Mouse (Mus musculus) limb, embryonic 11.5 days (tissue): ENCODE data around the gene Olfr703. TPM values are rescaled to one million over a fixed set of nuclear protein-coding genes. Genes with fewer than 3 reads are reported as not detected.

Experiments used
- ATAC-seq: fragments of 200-750 bp; cut with Nextera tagmentation; 2 replicates; pipeline ENCODE4 v1.8.0; 2017; ENCODE audit warnings: low read depth; ENCODE audit not compliant: insufficient number of reproducible peaks, low FRiP score, low TSS enrichment
- DNase-seq: peaks from one replicate; pipeline ENCODE4 v3.0.0-alpha.2; 2015; ENCODE audit warnings: low spot score
- H3K27ac ChIP-seq: fragments of 300-500 bp; sonication (generic); replicated peaks from 2 replicates; pipeline ENCODE4 v1.5.1; 2014; ENCODE audit warnings: low read depth, mild to moderate bottlenecking, low read length
- H3K27me3 ChIP-seq: fragments of 300-500 bp; sonication (generic); 2 replicates; pipeline ENCODE4 v1.6.1; 2014; ENCODE audit warnings: mild to moderate bottlenecking, low read length, mixed read lengths; ENCODE audit not compliant: control insufficient read depth, insufficient read depth
- H3K36me3 ChIP-seq: fragments of 300-500 bp; sonication (generic); 2 replicates; pipeline ENCODE4 v1.6.1; 2014; ENCODE audit warnings: mild to moderate bottlenecking, low read length, moderate library complexity, mixed read lengths; ENCODE audit not compliant: control insufficient read depth, insufficient read depth
- H3K4me1 ChIP-seq: fragments of 300-500 bp; sonication (generic); 2 replicates; pipeline ENCODE4 v1.6.1; 2014; ENCODE audit warnings: low read length, mixed read lengths; ENCODE audit not compliant: control insufficient read depth, insufficient read depth
- H3K4me2 ChIP-seq: fragments of 300-500 bp; sonication (generic); 2 replicates; pipeline ENCODE4 v1.6.1; 2014; ENCODE audit warnings: low read depth, mild to moderate bottlenecking, moderate library complexity; ENCODE audit not compliant: severe bottlenecking
- H3K4me3 ChIP-seq: fragments of 300-500 bp; sonication (generic); 2 replicates; pipeline ENCODE4 v1.5.1; 2014; ENCODE audit warnings: low read depth, low read length
- H3K9ac ChIP-seq: fragments of 300-500 bp; sonication (generic); 2 replicates; pipeline ENCODE4 v1.6.1; 2014; ENCODE audit warnings: mild to moderate bottlenecking, low read length
- H3K9me3 ChIP-seq: fragments of 300-500 bp; sonication (generic); 2 replicates; pipeline ENCODE4 v1.6.1; 2016; ENCODE audit warnings: low read length; ENCODE audit not compliant: control insufficient read depth
- WGBS: fragments of 180-500 bp; shearing (Covaris S2); extraction: QIAGEN DNeasy Blood & Tissue Kit; methylation state at CpG from one replicate; pipeline ENCODE4 v1.1.7; 2014; 5-methylcytosine and 5-hydroxymethylcytosine counted together
- polyA plus RNA-seq: library from polyadenylated mRNA; unstranded; fragments of >200 nt; fragmentation: Nextera tagmentation; extraction: Ambion mirVana; gene quantifications from 2 replicates; pipeline ENCODE4 v1.2.1, GENCODE M21; 2014

The Olfr703 gene
- polyA plus RNA-seq, result not detected in 2 replicates

DNA sequence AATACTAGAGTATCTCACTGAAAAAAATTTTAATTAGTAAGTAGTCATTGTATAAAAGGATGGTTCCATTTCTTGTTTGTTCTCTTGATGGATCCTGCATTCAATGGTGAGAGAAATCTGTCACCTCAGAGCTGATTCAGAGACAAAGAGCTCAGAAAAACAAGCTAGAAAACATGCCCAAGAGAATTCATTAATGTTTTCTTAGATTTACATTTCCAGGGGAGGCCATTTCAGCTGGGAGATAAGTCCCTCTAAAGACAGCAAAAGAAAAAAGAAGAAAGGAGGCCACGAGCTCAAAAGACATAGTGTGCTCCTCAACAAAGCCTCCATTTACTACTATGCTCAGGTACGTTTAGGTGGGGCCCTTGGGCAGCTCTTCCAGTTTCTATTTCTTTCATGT is at the start of gene Olfr703:
Gene Olfr703, plus strand, starts transcription at position 301 of the 400 bp plus-strand sequence.
- Histone ChIP-seq H3K4me1 (no peaks in the 10 kb centered on the region), H3K9ac (no peak within 1 kb of the TSS), H3K36me3 (no peaks in the 10 kb centered on the region), H3K4me2 (no peak within 1 kb of the TSS), H3K27me3 (no peaks in the 10 kb centered on the region), H3K27ac (no peak within 1 kb of the TSS), H3K9me3 (no peaks in the 10 kb centered on the region), H3K4me3 (no peak within 1 kb of the TSS)
- no peak for DNase-seq
- 68% methylated on average over 2 of the region's 2 CpGs for WGBS
- no peak for ATAC-seq

DNA sequence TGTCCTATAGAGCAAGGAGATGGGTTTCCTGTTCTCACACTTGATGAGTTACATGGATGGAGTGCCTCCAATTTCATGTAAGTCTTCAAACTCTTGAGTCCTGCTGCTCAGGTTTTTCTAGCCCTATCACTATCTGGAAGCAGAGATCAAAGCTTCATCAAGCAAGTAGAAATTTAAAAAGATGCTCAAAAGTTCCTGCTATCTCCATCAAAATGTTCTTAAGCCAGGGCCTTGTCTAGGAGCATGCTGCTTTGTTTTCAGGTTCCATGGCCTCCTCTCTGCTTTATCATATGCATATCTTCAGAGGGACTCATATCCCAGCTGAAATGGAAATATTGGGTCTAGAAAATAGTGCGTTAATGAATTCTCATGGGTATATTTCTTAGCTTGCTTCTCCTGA is 34.4 kb upstream of the Olfr703 start, which contains the start of gene Olfr700:
Gene Olfr700, minus strand, starts transcription at position 101 of the 400 bp plus-strand sequence.
- Histone ChIP-seq H3K4me2 (no peak within 1 kb of the TSS), H3K36me3 (no peaks in the 10 kb centered on the region), H3K4me3 (no peak within 1 kb of the TSS), H3K27ac (no peak within 1 kb of the TSS), H3K27me3 (no peaks in the 10 kb centered on the region), H3K9me3 (no peaks in the 10 kb centered on the region), H3K4me1 (no peaks in the 10 kb centered on the region), H3K9ac (no peak within 1 kb of the TSS)
- ATAC-seq (no peak), DNase-seq (no peak)
- WGBS, result 96% methylated on average over 1 of the region's 1 CpGs

DNA sequence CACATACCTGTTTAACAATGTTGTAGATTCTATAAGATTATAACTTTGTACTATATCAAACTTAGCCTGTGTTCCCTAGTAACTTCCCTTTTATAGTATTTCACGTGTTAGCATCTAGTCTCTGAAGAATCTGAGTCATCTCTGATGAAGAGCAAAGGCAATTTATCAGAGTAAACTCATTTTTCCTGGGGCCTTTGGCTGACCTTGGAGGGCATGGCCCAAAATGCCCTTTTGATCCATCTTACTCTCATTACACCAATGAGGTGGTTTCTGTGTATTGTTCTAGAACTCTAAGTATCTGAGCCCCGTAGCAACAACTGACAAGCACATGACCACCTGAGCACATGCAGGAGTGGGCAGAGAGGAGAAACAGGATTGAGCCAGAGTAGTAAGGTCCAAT is 29.3 kb upstream of the Olfr703 start, which contains the start of gene Olfr701:
Gene Olfr701, plus strand, starts transcription at position 301 of the 400 bp plus-strand sequence.
- no peak within 1 kb of the TSS for H3K4me3 ChIP-seq
- H3K9ac ChIP-seq, result no peak within 1 kb of the TSS
- H3K4me1 ChIP-seq, result no peaks in the 10 kb centered on the region
- H3K36me3 ChIP-seq, result no peaks in the 10 kb centered on the region
- H3K4me2 ChIP-seq, result no peak within 1 kb of the TSS
- H3K27me3 ChIP-seq, result no peaks in the 10 kb centered on the region
- no peak for DNase-seq
- WGBS, result 79% methylated on average over 2 of the region's 2 CpGs
- no peak for ATAC-seq
- H3K9me3 ChIP-seq, result no peaks in the 10 kb centered on the region
- no peak within 1 kb of the TSS for H3K27ac ChIP-seq

DNA sequence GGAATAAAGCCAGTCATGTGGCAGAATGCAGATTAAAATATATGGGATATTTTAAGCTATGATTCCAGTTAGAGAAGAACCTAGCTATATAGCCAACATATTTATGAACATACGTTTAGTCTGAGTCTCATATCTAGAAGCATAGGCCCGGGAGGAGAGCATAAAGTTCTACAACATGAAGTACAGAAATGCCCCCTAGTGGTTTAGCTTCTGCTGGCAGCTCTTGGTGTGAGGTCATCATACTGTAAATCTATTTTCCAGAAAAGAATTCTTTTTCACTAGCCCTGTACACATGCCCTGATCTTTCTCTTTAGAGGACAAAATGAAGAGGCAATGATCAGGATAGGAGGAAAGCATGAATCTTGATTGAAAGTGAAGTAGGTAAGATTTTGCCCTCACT is 27.4 kb upstream of the Olfr703 start:
- Histone ChIP-seq H3K4me1 (no peaks in the 10 kb centered on the region), H3K27ac (no peak overlapping the region), H3K9me3 (no peaks in the 10 kb centered on the region), H3K4me2 (no peak overlapping the region), H3K36me3 (no peaks in the 10 kb centered on the region), H3K4me3 (no peak overlapping the region), H3K9ac (no peak overlapping the region), H3K27me3 (no peaks in the 10 kb centered on the region)
- 59% methylated on average over 2 of the region's 2 CpGs for WGBS
- no peak for DNase-seq
- no peak for ATAC-seq

DNA sequence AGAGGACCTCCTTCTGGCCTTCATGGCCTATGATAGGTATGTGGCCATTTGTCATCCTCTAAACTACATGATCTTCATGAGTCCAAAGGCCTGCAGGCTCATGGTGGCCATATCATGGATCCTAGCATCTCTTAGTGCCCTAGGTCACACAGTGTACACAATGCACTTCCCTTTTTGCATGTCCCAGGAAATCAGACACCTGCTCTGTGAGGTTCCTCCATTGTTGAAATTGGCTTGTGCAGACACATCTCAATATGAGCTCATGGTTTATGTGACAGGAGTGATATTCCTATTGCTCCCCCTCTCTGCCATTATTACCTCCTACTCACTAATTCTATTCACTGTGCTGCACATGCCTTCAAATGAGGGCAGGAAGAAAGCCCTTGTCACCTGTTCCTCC is 24.7 kb upstream of the Olfr703 start:
- no peaks in the 10 kb centered on the region for H3K9me3 ChIP-seq
- DNase-seq (no peak), ATAC-seq (no peak)
- H3K9ac ChIP-seq, result no peak overlapping the region
- H3K27ac ChIP-seq, result no peak overlapping the region
- no peak overlapping the region for H3K4me2 ChIP-seq
- no peaks in the 10 kb centered on the region for H3K36me3 ChIP-seq
- H3K4me3 ChIP-seq, result no peak overlapping the region
- H3K27me3 ChIP-seq, result no peaks in the 10 kb centered on the region
- H3K4me1 ChIP-seq, result no peaks in the 10 kb centered on the region

DNA sequence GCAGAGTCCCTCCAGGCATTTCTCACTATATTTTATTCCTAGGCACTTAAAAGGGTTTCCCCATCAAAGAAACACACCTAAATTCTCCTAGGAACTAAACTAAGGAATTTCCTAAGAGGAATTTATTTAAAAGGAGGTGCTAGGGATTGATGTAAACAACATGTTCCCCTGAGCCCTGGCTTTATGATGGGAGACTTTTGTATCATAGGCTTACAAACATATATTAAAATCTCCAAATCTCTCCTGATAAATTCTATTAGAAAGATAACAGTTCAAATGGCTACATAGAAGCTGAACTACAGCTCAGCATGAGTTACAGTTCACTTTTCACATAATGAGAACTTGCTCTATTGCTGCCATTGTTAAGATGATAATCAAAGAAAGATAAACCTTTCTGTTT is 9.4 kb upstream of the Olfr703 start, which contains the start of gene Olfr702:
Gene Olfr702, minus strand, starts transcription at position 101 of the 400 bp plus-strand sequence.
- Histone ChIP-seq H3K9ac (no peak within 1 kb of the TSS), H3K27me3 (no peaks in the 10 kb centered on the region), H3K27ac (no peak within 1 kb of the TSS), H3K4me2 (no peak within 1 kb of the TSS), H3K9me3 (no peaks in the 10 kb centered on the region), H3K4me1 (no peaks in the 10 kb centered on the region), H3K36me3 (no peaks in the 10 kb centered on the region), H3K4me3 (no peak within 1 kb of the TSS)
- ATAC-seq (no peak), DNase-seq (no peak)

DNA sequence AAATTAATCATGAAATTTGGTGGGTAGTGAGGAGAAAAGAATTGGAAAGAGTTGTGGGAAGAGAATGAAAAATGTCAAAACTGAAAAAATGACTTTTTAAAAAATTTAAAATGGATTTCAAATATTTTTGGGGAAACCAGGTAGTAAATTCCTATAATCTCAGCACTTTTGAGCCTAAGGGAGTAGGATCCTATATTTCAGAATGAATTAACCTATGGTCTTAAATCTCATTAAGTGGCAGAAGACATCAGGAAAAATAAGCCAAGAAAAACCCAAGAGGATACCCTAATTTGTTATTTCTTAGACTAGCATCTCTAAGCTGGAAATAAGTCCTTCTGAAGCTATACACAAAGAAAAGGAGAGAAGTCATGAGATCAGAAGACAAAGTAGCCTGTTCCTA is 19.7 kb downstream of the Olfr703 start, which contains the start of gene Olfr704:
Gene Olfr704, plus strand, starts transcription at position 301 of the 400 bp plus-strand sequence.
- no peak within 1 kb of the TSS for H3K4me2 ChIP-seq
- ATAC-seq (no peak), DNase-seq (no peak)
- no peaks in the 10 kb centered on the region for H3K4me1 ChIP-seq
- H3K36me3 ChIP-seq, result no peaks in the 10 kb centered on the region
- H3K4me3 ChIP-seq, result no peak within 1 kb of the TSS
- no peak within 1 kb of the TSS for H3K27ac ChIP-seq
- H3K9ac ChIP-seq, result no peak within 1 kb of the TSS
- no peaks in the 10 kb centered on the region for H3K27me3 ChIP-seq
- no peaks in the 10 kb centered on the region for H3K9me3 ChIP-seq

DNA sequence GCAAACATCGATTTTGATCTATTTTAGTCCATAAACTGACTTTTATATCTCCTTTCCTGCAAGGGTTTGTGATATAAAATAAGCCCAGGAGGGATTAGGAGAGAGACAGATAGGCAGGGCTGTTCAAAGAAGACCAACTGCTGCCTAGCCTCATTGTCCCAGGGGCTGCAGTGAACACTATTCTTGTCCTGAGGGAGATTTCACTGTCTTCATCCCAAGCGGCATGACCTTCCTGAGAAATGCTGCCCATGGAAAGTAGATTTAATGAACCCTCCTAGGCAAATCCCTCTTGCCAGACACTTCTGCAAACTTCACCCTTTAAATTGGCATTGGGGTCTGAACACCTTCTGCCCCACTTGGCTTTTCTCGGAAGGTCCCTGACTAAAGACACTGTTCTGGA is 33.6 kb downstream of the Olfr703 start, which contains the start of gene Olfr705:
Gene Olfr705, minus strand, starts transcription at position 101 of the 400 bp plus-strand sequence.
- Histone ChIP-seq H3K4me1 (no peaks in the 10 kb centered on the region), H3K27me3 (no peaks in the 10 kb centered on the region), H3K27ac (no peak within 1 kb of the TSS), H3K36me3 (no peaks in the 10 kb centered on the region), H3K9ac (no peak within 1 kb of the TSS), H3K9me3 (no peaks in the 10 kb centered on the region), H3K4me3 (no peak within 1 kb of the TSS), H3K4me2 (no peak within 1 kb of the TSS)
- no peak for ATAC-seq
- DNase-seq, result no peak
- 83% methylated on average over 3 of the region's 3 CpGs for WGBS

DNA sequence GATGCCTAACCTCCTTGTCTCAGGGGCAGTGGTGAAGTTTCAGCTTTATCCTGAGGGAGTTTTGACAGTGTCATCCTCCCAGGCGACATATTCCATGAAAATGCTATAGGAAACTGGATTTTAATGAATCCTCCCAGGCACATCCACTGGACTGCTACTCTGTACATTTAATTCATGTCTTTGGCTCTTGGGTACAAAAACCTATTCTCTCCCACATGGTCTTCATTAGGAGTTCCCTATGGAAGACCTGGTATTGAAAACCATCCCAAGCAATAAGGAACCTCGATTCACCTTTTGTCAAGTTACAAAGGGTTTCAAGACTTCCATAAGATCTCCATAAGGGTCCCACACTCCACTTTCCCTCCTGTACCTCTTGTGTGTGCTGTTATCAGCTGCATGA is 44.9 kb downstream of the Olfr703 start, which contains the start of gene Olfr706:
Gene Olfr706, minus strand, starts transcription at position 101 of the 400 bp plus-strand sequence.
- no peaks in the 10 kb centered on the region for H3K4me1 ChIP-seq
- H3K9me3 ChIP-seq, result no peaks in the 10 kb centered on the region
- H3K36me3 ChIP-seq, result no peaks in the 10 kb centered on the region
- WGBS, result 88% methylated on average over 2 of the region's 2 CpGs
- DNase-seq (no peak), ATAC-seq (no peak)
- no peak within 1 kb of the TSS for H3K27ac ChIP-seq
- no peaks in the 10 kb centered on the region for H3K27me3 ChIP-seq
- H3K9ac ChIP-seq, result no peak within 1 kb of the TSS
- H3K4me3 ChIP-seq, result no peak within 1 kb of the TSS
- H3K4me2 ChIP-seq, result no peak within 1 kb of the TSS
